Mouse (Mus musculus) heart, embryonic 11.5 days (tissue): ENCODE data around the gene Tmed9. TPM values are rescaled to one million over a fixed set of nuclear protein-coding genes. Genes with fewer than 3 reads are reported as not detected.
"Not testable (repeated sequence)": the region's sequence is repeated elsewhere in the genome, so short reads cannot be mapped to it uniquely, and the experiment has no call there.

Source experiments
- ATAC-seq: fragments of 200-750 bp; cut with Nextera tagmentation; replicated peaks from 2 replicates; pipeline ENCODE4 v1.8.0; 2017; ENCODE audit warnings: moderate library complexity; ENCODE audit not compliant: insufficient number of reproducible peaks, low FRiP score, low TSS enrichment
- H3K27ac ChIP-seq: fragments of 300-500 bp; sonication (generic); 2 replicates; pipeline ENCODE4 v1.5.1; 2014; ENCODE audit warnings: mild to moderate bottlenecking, low read depth, low read length
- H3K27me3 ChIP-seq: fragments of 300-500 bp; sonication (generic); 2 replicates; pipeline ENCODE4 v1.6.1; 2014; ENCODE audit warnings: mild to moderate bottlenecking, low read length, mixed read lengths; ENCODE audit not compliant: control insufficient read depth, insufficient read depth
- H3K36me3 ChIP-seq: fragments of 300-500 bp; sonication (generic); 2 replicates; pipeline ENCODE4 v1.6.1; 2014; ENCODE audit warnings: mild to moderate bottlenecking, low read length, moderate library complexity, mixed read lengths; ENCODE audit not compliant: control insufficient read depth, insufficient read depth
- H3K4me1 ChIP-seq: fragments of 300-500 bp; sonication (generic); 2 replicates; pipeline ENCODE4 v1.6.1; 2014; ENCODE audit warnings: low read length; ENCODE audit not compliant: control insufficient read depth, insufficient read depth
- H3K4me2 ChIP-seq: fragments of 300-500 bp; sonication (generic); 2 replicates; pipeline ENCODE4 v1.6.1; 2014; ENCODE audit warnings: mild to moderate bottlenecking, moderate library complexity
- H3K4me3 ChIP-seq: fragments of 300-500 bp; sonication (generic); 2 replicates; pipeline ENCODE4 v1.5.1; 2014; ENCODE audit warnings: low read depth, low read length
- H3K9ac ChIP-seq: fragments of 300-500 bp; sonication (generic); 2 replicates; pipeline ENCODE4 v1.6.1; 2014; ENCODE audit warnings: mild to moderate bottlenecking, low read depth, low read length, moderate library complexity
- H3K9me3 ChIP-seq: fragments of 300-500 bp; sonication (generic); replicated peaks from 2 replicates; pipeline ENCODE4 v1.6.1; 2016; ENCODE audit warnings: low read length; ENCODE audit not compliant: control insufficient read depth
- WGBS: fragments of 180-500 bp; shearing (Covaris S2); extraction: QIAGEN DNeasy Blood & Tissue Kit; methylation state at CpG from one replicate; pipeline ENCODE4 v1.1.7; 2014; ENCODE audit not compliant: insufficient replicate concordance; 5-methylcytosine and 5-hydroxymethylcytosine counted together
- polyA plus RNA-seq: library from polyadenylated mRNA; unstranded; fragments of >200 nt; fragmentation: Nextera tagmentation; extraction: Ambion mirVana; gene quantifications from 2 replicates; pipeline ENCODE4 v1.2.1, GENCODE M21; 2014

Gene Tmed9
- polyA plus RNA-seq, 1 experiment from 2014 or later: 63.3 TPM

GRCm38 (mm10) chr13:55606899-55607623, 33.5 kb downstream of the Tmed9 start:
- no peaks in the 10 kb centered on the region for H3K4me1 ChIP-seq
- WGBS: 75% methylated on average over 10 of the region's 10 CpGs

GRCm38 (mm10) chr13:55607624-55608006, 34.1 kb downstream of the Tmed9 start:
- Histone ChIP-seq H3K36me3 (peaks cover 14% of the 10 kb centered on the region; the same call in 1 of the 2 replicates), H3K4me3 (no peak overlapping the region)
- 78% methylated on average over 2 of the region's 2 CpGs for WGBS

More at GRCm38 (mm10) chr13:55606899-55607623, 33.5 kb downstream of the Tmed9 start:
- no peak overlapping the region for H3K4me2 ChIP-seq
- H3K36me3 ChIP-seq: peaks cover 14% of the 10 kb centered on the region; the same call in 1 of the 2 replicates
- H3K9ac ChIP-seq: no peak overlapping the region
- ATAC-seq: no peak
- no peak overlapping the region for H3K4me3 ChIP-seq
- no peak overlapping the region for H3K27ac ChIP-seq
- no peaks in the 10 kb centered on the region for H3K27me3 ChIP-seq
- H3K9me3 ChIP-seq: no peaks in the 10 kb centered on the region

GRCm38 (mm10) chr13:55611996-55612395, 38.5 kb downstream of the Tmed9 start:
- 77% methylated on average over 7 of the region's 7 CpGs for WGBS
- no peak overlapping the region for H3K4me2 ChIP-seq
- no peaks in the 10 kb centered on the region for H3K27me3 ChIP-seq
- H3K36me3 ChIP-seq: peaks cover 5% of the 10 kb centered on the region; the same call in 1 of the 2 replicates
- no peak overlapping the region for H3K27ac ChIP-seq
- H3K4me1 ChIP-seq: no peaks in the 10 kb centered on the region
- no peak overlapping the region for H3K9ac ChIP-seq
- H3K9me3 ChIP-seq: no peaks in the 10 kb centered on the region
- no peak overlapping the region for H3K4me3 ChIP-seq
- ATAC-seq: no peak

More at GRCm38 (mm10) chr13:55607624-55608006, 34.1 kb downstream of the Tmed9 start:
- no peaks in the 10 kb centered on the region for H3K4me1 ChIP-seq
- no peak overlapping the region for H3K4me2 ChIP-seq
- no peaks in the 10 kb centered on the region for H3K9me3 ChIP-seq
- no peak for ATAC-seq
- no peak overlapping the region for H3K9ac ChIP-seq
- H3K27me3 ChIP-seq: no peaks in the 10 kb centered on the region
- no peak overlapping the region for H3K27ac ChIP-seq

GRCm38 (mm10) chr13:55613471-55613870, 39.9 kb downstream of the Tmed9 start:
- Histone ChIP-seq H3K4me3 (no peak overlapping the region), H3K4me1 (no peaks in the 10 kb centered on the region), H3K9ac (no peak overlapping the region), H3K4me2 (no peak overlapping the region), H3K9me3 (no peaks in the 10 kb centered on the region), H3K27ac (no peak overlapping the region), H3K27me3 (no peaks in the 10 kb centered on the region), H3K36me3 (peaks cover 5% of the 10 kb centered on the region; the same call in 1 of the 2 replicates)
- no peak for ATAC-seq
- WGBS: 43% methylated on average over 5 of the region's 5 CpGs

GRCm38 (mm10) chr13:55619328-55619727, 45.8 kb downstream of the Tmed9 start:
- H3K4me2 ChIP-seq: no peak overlapping the region
- no peaks in the 10 kb centered on the region for H3K27me3 ChIP-seq
- no peak for ATAC-seq
- no peaks in the 10 kb centered on the region for H3K36me3 ChIP-seq
- H3K27ac ChIP-seq: no peak overlapping the region
- H3K4me1 ChIP-seq: peaks cover 5% of the 10 kb centered on the region; the same call in 1 of the 2 replicates
- H3K9ac ChIP-seq: no peak overlapping the region
- no peak overlapping the region for H3K4me3 ChIP-seq
- H3K9me3 ChIP-seq: no peaks in the 10 kb centered on the region
- 86% methylated on average over 4 of the region's 4 CpGs for WGBS

GRCm38 (mm10) chr13:55620275-55620674, 46.7 kb downstream of the Tmed9 start:
- no peak for ATAC-seq
- WGBS: 76% methylated on average over 2 of the region's 2 CpGs
- H3K27ac ChIP-seq: no peak overlapping the region

GRCm38 (mm10) chr13:55622156-55622648, 48.7 kb downstream of the Tmed9 start:
- not testable (repeated sequence) for H3K27me3 ChIP-seq, H3K27ac ChIP-seq, H3K4me1 ChIP-seq, H3K36me3 ChIP-seq, H3K9me3 ChIP-seq
- H3K9ac ChIP-seq: peak overlapping the region; percentile 80
- H3K4me2 ChIP-seq: peak overlapping the region; percentile 62
- peak overlapping the region; percentile 71 for H3K4me3 ChIP-seq
- WGBS: 27% methylated on average over 20 of the region's 20 CpGs
- ATAC-seq: 0 out of 2 replicates have a peak, but pooled peaks have one; percentile 7

More at GRCm38 (mm10) chr13:55620275-55620674, 46.7 kb downstream of the Tmed9 start:
- H3K9ac ChIP-seq: no peak overlapping the region
- no peaks in the 10 kb centered on the region for H3K36me3 ChIP-seq
- no peak overlapping the region for H3K4me2 ChIP-seq
- H3K4me1 ChIP-seq: peaks cover 5% of the 10 kb centered on the region; the same call in 1 of the 2 replicates
- no peak overlapping the region for H3K4me3 ChIP-seq
- no peaks in the 10 kb centered on the region for H3K27me3 ChIP-seq
- H3K9me3 ChIP-seq: no peaks in the 10 kb centered on the region

GRCm38 (mm10) chr13:55622649-55623541, 49.4 kb downstream of the Tmed9 start, which contains the start of gene Caml:
TSS of gene Caml (plus strand) at chr13:55623005.
- Histone ChIP-seq H3K9me3 (no peaks in the 10 kb centered on the region), H3K27me3 (no peaks in the 10 kb centered on the region), H3K9ac (peak within 1 kb of the TSS; percentile 80), H3K27ac (peak within 1 kb of the TSS; percentile 68), H3K4me3 (peak within 1 kb of the TSS; percentile 71), H3K4me2 (peak within 1 kb of the TSS; percentile 62), H3K36me3 (peaks cover 2% of the 10 kb centered on the region; the same call in 1 of the 2 replicates), H3K4me1 (peaks cover 5% of the 10 kb centered on the region; the same call in 1 of the 2 replicates)
- WGBS: under 1% methylated on average over 59 of the region's 59 CpGs
- ATAC-seq: peak; percentile 95
